Mouse (Mus musculus) bone marrow, adult 2 months (tissue): ENCODE data around the gene Bckdha. TPM values are rescaled to one million over a fixed set of nuclear protein-coding genes. Genes with fewer than 3 reads are reported as not detected.
A peak's percentile ranks its signal among the peaks of the same experiment; 100 is the strongest.

Experiments used
- H3K27ac ChIP-seq: fragments of 200-500 bp; 2 replicates; pipeline ENCODE4 v1.5.1; 2012; ENCODE audit warnings: low read depth, mild to moderate bottlenecking, control low read depth, inconsistent platforms, low read length; ENCODE audit not compliant: control insufficient read depth, poor library complexity, insufficient read depth
- H3K4me1 ChIP-seq: fragments of 200-500 bp; 2 replicates; pipeline ENCODE4 v1.6.1; 2011; ENCODE audit warnings: low read length; ENCODE audit not compliant: control insufficient read depth, insufficient read depth
- H3K4me3 ChIP-seq: fragments of 200-500 bp; replicated peaks from 2 replicates; pipeline ENCODE3; 2011; ENCODE audit warnings: mild to moderate bottlenecking, low read depth, low read length, control low read depth; ENCODE audit not compliant: control insufficient read depth
- CTCF ChIP-seq: fragments of 200-500 bp; IDR thresholded peaks from 2 replicates; pipeline ENCODE4 v1.5.1; 2011; ENCODE audit warnings: low read length, control low read depth; ENCODE audit not compliant: control insufficient read depth, insufficient read depth
- POLR2A ChIP-seq: fragments of 200-500 bp; IDR thresholded peaks from 2 replicates; pipeline ENCODE4 v1.6.1; 2011; ENCODE audit warnings: low read depth, mild to moderate bottlenecking, control low read depth, low read length, borderline replicate concordance; ENCODE audit not compliant: control insufficient read depth
- WGBS: fragments of 180-500 bp; shearing (Covaris S2); methylation state at CpG from one replicate; pipeline ENCODE4 v1.1.7; 2018; 5-methylcytosine and 5-hydroxymethylcytosine counted together
- polyA plus RNA-seq: library from polyadenylated mRNA; stranded (reverse); fragments of >200 nt; gene quantifications from 2 replicates; pipeline ENCODE4 v1.2.4, GENCODE M21; 2011; ENCODE audit warnings: low replicate concordance; ENCODE audit not compliant: missing spikeins, insufficient read depth, insufficient read length

Gene Bckdha
- polyA plus RNA-seq, 1 experiment, result 36.1 TPM

DNA sequence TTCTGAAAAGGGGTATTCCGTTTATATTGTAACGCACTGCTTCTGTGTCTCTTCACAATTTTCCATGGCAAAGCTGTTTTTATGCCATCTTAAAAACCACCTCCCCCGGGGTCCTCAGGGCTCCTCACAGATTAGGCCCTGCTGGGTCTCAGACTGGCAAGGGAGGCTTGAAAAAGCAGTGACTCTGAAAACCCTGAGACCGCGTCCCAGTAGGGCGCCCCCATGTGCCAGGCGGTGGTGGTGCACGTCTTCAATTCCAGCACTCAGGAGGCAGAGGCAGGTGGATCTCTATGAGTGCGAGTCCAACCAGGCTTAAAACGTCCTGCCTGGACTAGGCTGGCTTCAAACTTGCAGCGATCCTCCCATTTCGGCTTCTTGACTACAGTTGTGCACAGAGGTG, 42.0 kb upstream of the Bckdha start:
- Histone ChIP-seq H3K27ac (no peak overlapping the region), H3K4me1 (peaks cover under 1% of the 10 kb centered on the region; the same call in 1 of the 2 replicates), H3K4me3 (no peak overlapping the region)
- 91% methylated on average over 12 of the region's 12 CpGs for WGBS
- peak; percentile 60 for TF ChIP-seq CTCF
- no peak for TF ChIP-seq POLR2A

DNA sequence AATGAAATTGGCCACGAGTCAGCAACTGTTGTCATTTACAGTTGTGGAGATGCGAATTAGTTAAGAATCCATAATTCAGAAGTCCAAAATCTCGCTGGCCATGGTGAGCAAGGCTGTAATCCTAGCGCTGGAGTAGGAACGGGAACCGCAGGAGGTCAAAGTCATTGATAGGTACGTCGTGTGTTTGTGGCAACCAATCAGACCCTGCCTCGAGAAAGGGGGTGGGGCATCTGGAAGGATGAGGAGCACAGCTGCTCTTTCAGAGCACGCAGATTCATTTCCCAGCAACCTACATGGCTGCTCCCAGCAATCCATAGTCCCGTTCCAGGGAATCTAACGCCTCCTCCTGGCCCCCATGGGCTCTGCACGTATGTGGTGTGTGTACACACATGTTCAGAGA, 41.1 kb upstream of the Bckdha start:
- TF ChIP-seq CTCF (no peak), POLR2A (no peak)
- WGBS, result 94% methylated on average over 13 of the region's 13 CpGs
- no peak overlapping the region for H3K4me3 ChIP-seq
- no peak overlapping the region for H3K27ac ChIP-seq
- H3K4me1 ChIP-seq, result no peaks in the 10 kb centered on the region

DNA sequence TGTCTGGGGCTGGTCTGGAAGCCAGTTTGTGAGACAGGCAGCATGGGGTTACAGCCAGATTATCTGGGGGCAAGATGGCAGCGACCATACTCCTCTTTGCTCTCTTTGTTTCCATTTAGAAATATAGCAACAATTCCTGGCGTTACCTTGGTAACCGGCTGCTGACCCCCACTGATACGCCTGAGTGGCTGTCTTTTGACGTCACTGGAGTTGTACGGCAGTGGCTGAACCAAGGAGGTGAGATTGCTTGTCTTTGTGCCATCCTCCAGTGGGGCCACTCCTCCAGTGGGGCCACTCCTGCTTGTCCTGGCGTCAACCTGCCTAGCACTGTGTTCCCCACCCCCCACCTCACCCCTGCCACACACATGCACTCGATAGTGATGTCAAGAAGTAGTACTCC, 35.3 kb upstream of the Bckdha start:
- WGBS, result 83% methylated on average over 8 of the region's 8 CpGs
- no peak overlapping the region for H3K4me3 ChIP-seq
- no peak overlapping the region for H3K27ac ChIP-seq
- TF ChIP-seq POLR2A (no peak), CTCF (no peak)
- no peaks in the 10 kb centered on the region; the same call in 1 of the 2 replicates for H3K4me1 ChIP-seq

DNA sequence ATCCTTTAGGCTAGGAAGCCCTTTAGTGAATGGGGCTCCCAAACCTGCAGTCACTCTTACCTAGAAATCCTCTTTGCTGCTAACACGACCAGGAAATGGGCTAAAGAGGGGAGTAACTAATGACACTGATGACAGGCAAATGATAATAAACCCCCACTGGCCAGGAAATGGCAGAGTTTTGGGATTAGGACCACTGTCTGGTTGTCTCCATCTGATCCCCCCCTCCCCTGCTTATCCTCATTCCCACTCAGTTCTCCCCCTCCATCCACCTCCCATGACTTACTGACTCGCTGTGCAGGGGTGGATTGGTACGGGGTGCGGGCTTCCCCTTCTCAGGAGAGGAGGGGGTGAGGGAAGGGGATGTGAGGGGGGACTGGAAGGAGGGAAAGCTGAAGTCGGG, 31.3 kb upstream of the Bckdha start:
- Histone ChIP-seq H3K4me3 (peak overlapping the region; percentile 96), H3K4me1 (no peaks in the 10 kb centered on the region; the same call in 1 of the 2 replicates), H3K27ac (peak overlapping the region; percentile 95)
- TF ChIP-seq POLR2A (no peak), CTCF (no peak)
- 22% methylated on average over 5 of the region's 5 CpGs for WGBS

DNA sequence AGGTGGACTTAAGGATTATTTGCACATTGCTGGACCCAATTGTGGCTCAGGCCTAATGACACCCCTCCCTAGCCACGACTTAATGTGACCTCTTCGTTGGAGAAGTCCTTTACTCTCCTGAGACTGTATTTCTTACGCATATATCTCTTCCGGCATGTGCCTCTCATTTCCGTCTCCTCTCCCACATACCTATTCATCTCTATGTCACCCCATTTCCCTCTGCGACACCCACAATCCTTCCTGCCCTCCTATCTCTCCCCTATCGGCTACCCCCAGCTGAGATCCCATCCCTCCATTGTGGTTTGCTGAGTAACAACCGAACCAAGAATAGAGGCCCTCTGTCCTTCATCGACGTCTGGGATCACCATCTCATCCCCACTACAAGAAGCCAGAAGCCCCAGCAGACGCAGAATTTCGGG, 30.8 kb upstream of the Bckdha start:
- H3K27ac ChIP-seq, result peak overlapping the region; percentile 95
- peak overlapping the region; percentile 96 for H3K4me3 ChIP-seq
- TF ChIP-seq CTCF (no peak), POLR2A (no peak)
- H3K4me1 ChIP-seq, result peaks cover 3% of the 10 kb centered on the region; the same call in 1 of the 2 replicates
- 1% methylated on average over 12 of the region's 12 CpGs for WGBS

DNA sequence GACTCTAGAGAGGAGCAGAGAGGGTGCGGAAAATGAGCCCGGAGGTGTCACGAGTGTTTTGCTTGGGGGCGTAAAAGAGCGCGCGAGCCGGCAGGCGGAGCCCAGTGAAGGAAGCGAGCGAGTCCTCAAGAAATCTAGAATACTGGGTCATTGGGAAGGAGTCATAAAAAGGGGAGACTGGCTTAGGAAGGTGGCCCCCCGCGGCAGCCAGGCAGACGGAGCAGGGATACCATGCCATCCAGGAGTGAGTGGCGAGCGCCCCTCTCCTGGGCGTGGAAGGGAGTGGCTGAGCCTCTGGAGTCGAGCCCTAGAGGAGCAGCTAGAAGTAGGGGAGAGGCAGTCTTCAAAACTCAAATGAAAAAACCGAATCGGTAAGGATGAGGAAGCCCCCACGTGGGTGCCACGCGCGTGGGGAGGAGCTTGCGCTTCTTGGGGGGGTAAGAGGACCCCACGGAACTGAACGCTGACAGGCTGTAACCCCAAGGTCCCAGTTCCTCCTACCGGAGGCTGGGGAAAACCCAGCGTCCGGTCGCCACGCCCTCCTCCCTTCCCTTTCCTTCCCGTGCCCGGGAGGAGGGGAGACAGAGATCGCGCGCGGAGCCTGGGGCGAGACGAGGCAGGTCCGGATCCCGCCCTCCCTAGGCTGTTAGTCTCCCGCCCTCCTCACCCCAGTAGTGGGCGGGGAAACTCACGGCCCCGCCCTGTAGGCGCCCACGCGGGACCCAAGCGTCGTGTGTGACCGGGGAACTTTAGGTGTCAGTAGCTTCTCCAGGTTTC, 30.2 kb upstream of the Bckdha start:
- TF ChIP-seq CTCF (peak; percentile 15; the same call in 1 of the 2 replicates), POLR2A (peak; percentile 53; the same call in 1 of the 2 replicates)
- peak overlapping the region; percentile 96 for H3K4me3 ChIP-seq
- under 1% methylated on average over 51 of the region's 52 CpGs for WGBS
- peak overlapping the region; percentile 95 for H3K27ac ChIP-seq
- peaks cover 7% of the 10 kb centered on the region for H3K4me1 ChIP-seq

DNA sequence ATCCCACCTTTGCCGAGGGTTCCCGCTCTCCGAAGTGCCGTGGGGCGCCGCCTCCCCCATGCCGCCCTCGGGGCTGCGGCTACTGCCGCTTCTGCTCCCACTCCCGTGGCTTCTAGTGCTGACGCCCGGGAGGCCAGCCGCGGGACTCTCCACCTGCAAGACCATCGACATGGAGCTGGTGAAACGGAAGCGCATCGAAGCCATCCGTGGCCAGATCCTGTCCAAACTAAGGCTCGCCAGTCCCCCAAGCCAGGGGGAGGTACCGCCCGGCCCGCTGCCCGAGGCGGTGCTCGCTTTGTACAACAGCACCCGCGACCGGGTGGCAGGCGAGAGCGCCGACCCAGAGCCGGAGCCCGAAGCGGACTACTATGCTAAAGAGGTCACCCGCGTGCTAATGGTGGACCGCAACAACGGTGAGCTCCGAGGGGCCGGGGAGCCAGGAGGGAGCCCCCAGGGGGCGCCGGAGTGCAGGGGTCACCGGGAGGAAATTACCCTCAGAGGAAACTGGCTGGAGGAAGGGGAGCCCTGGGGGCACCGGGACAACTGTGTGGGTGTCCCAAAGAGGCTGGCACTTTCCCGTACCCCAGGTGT, 29.1 kb upstream of the Bckdha start:
- TF ChIP-seq POLR2A (peak; percentile 5; the same call in 1 of the 2 replicates), CTCF (peak; percentile 24; the same call in 1 of the 2 replicates)
- Histone ChIP-seq H3K4me3 (peak overlapping the region; percentile 96), H3K4me1 (peaks cover 12% of the 10 kb centered on the region), H3K27ac (peak overlapping the region; percentile 95)
- under 1% methylated on average over 47 of the region's 47 CpGs for WGBS
